Mouse (Mus musculus) kidney, embryonic 14.5 days (tissue): ENCODE results near the gene Mgst3. TPM values are rescaled to one million over a fixed set of nuclear protein-coding genes. Genes with fewer than 3 reads are reported as not detected.

Experiments used
- microRNA-seq: library from miRNA; unstranded; fragments of <30 nt; microRNA quantifications from one replicate; pipeline ENCODE4, GENCODE M21; 2016
- polyA plus RNA-seq: library from polyadenylated mRNA; unstranded; fragments of >200 nt; fragmentation: Nextera tagmentation; extraction: Ambion mirVana; gene quantifications from 2 replicates; pipeline ENCODE4 v1.2.1, GENCODE M21; 2014

Gene Mgst3
- polyA plus RNA-seq, 1 experiment from 2014 or later = 41.6 TPM

Small RNA genes lying within 50 kb of the gene (microRNA-seq; reads per million reads assigned to microRNA genes)
- 0.84 reads per million for gene Gm25911

Other genes starting within 250 kb of the Mgst3 start
- gene Uck2, start 108.5 kb downstream of the Mgst3 start, polyA plus RNA-seq = 103 and 104 TPM in 2 replicates
- 86.5 and 121 TPM in 2 replicates for gene Tmco1, start 85.5 kb downstream of the Mgst3 start, polyA plus RNA-seq
- gene Aldh9a1, start 43.9 kb downstream of the Mgst3 start, polyA plus RNA-seq = 27.8 and 46.6 TPM in 2 replicates
- gene Lrrc52, start 72.9 kb upstream of the Mgst3 start, polyA plus RNA-seq = not detected in 2 replicates
- gene Rxrg, start 204.5 kb upstream of the Mgst3 start, polyA plus RNA-seq = 2.0 and 3.2 TPM in 2 replicates